13 mouse cellular contexts compared by ENCODE assay signal in the genomic region with DNA sequence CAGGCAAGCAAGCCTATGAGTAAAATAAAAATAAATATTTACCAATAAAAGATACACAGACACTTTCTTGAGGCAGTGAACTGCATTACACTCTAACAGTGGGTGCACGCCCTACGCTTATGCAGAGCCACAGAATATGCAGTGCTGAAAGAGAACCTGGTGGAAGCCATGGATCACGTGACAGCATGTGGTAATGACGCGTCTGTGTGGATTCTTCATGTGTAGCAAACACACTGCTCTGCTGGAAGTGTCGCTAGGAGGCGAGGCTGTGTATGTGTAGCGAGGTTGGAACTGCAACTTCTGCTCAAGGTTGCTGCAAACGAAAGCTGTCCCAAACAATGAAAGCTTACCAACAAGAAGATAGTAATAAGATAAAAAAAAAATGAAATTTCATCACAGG.
DNase-seq lines count a peak whose midpoint lies in the region; ATAC-seq and TF ChIP-seq lines count a peak whose summit lies in the region.
"Had no signal": no experiment of that assay in that cellular context is flagged by ENCODE, and none has a peak within 500 bp of the region (broad histone marks: within the 10 kb centered on the region; RNA-seq: fewer than 3 reads in every experiment).

No protein-coding gene starts in this region.

- H3K27ac ChIP-seq in cerebellum, adult 2 months (ENCODE audit: insufficient read depth, low read length), result no peak overlapping the region
- H3K27ac ChIP-seq in intestine, postnatal 0 days (ENCODE audit: low read depth, low read length), result no peak overlapping the region
- H3K27ac ChIP-seq: embryonic facial prominence, embryonic 15.5 days had no signal

- H3K4me2 ChIP-seq in intestine, postnatal 0 days (replicated peaks; ENCODE audit: low read depth), result no peak overlapping the region
- H3K4me2 ChIP-seq: embryonic facial prominence, embryonic 15.5 days had no signal

- ATAC-seq in megakaryocyte progenitor cell, adult 5-6 weeks (replicated peaks; ENCODE audit: poor library complexity), result peak; percentile 61
- ATAC-seq in intestine, postnatal 0 days, result no peak

- no peaks in the 10 kb centered on the region for H3K9me3 ChIP-seq in intestine, postnatal 0 days (ENCODE audit: control insufficient read depth)
- H3K9me3 ChIP-seq: embryonic facial prominence, embryonic 15.5 days; megakaryocyte, embryonic 14.5 days had no signal

- H3K9ac ChIP-seq in intestine, postnatal 0 days (ENCODE audit: low read depth, low read length), result no peak overlapping the region
- H3K9ac ChIP-seq: embryonic facial prominence, embryonic 15.5 days had no signal

- 90% methylated on average over 9 of the region's 9 CpGs for WGBS in cerebellum, adult 2 months
- 82% methylated on average over 9 of the region's 9 CpGs for WGBS in intestine, postnatal 0 days

- no peaks in the 10 kb centered on the region for H3K27me3 ChIP-seq in cerebellum, adult 2 months (ENCODE audit: control insufficient read depth, insufficient read depth, low read length)
- H3K27me3 ChIP-seq in intestine, postnatal 0 days (replicated peaks; ENCODE audit: control insufficient read depth, insufficient read depth, low read length), result no peaks in the 10 kb centered on the region
- H3K27me3 ChIP-seq: embryonic facial prominence, embryonic 15.5 days; megakaryocyte, embryonic 14.5 days had no signal

- TF ChIP-seq POLR2A in cerebellum, adult 2 months (IDR thresholded peaks at IDR 0.05; ENCODE audit: borderline replicate concordance, insufficient read depth, low read length), result no peak

- H3K36me3 ChIP-seq in intestine, postnatal 0 days (ENCODE audit: control insufficient read depth, insufficient read depth), result no peaks in the 10 kb centered on the region
- H3K36me3 ChIP-seq: embryonic facial prominence, embryonic 15.5 days; G1E had no signal

- H3K4me3 ChIP-seq in cerebellum, adult 2 months (replicated peaks; ENCODE audit: insufficient read depth, low read depth, low read length), result no peak overlapping the region
- H3K4me3 ChIP-seq in intestine, postnatal 0 days (ENCODE audit: low read depth, low read length), result no peak overlapping the region
- H3K4me3 ChIP-seq: embryonic facial prominence, embryonic 15.5 days; megakaryocyte, embryonic 14.5 days had no signal

- H3K4me1 ChIP-seq in cerebellum, adult 2 months (ENCODE audit: control insufficient read depth, insufficient read depth, low read length), result 0 out of 2 replicates have a peak, but pooled peaks cover under 1% of the 10 kb centered on the region
- H3K4me1 ChIP-seq in intestine, postnatal 0 days (replicated peaks; ENCODE audit: control insufficient read depth, insufficient read depth, low read length), result no peaks in the 10 kb centered on the region
- H3K4me1 ChIP-seq: megakaryocyte, embryonic 14.5 days had no signal

- peak; percentile 82 for DNase-seq in heart, adult 11 months
- DNase-seq in heart, postnatal 4 days, result no peak
- DNase-seq in right cerebral cortex, postnatal 10 days (ENCODE audit: low spot score in 2 of 2), result peak; percentile 50 to 72
- no peak for DNase-seq in right cerebral cortex, postnatal 14 days
- no peak for DNase-seq in cerebellum, adult 2 months
- no peak for DNase-seq in right cerebral cortex, postnatal 25 days
- DNase-seq: lung, adult 18-20 months; thymus, adult 18-20 months had no signal

- no peak for TF ChIP-seq CTCF in cerebellum, adult 2 months (IDR thresholded peaks at IDR 0.05; ENCODE audit: borderline replicate concordance, insufficient read depth, low read depth, low read length)
- no peak for TF ChIP-seq CTCF in intestine, postnatal 0 days (IDR thresholded peaks at IDR 0.05; ENCODE audit: low read depth)

Comparison
In these comparisons a context has a peak if more than half of its experiments do, and no peak if none do; other contexts are left out.
1. DNase-seq: peak in heart, adult 11 months (single experiment) and right cerebral cortex, postnatal 10 days (2 of 2); none in heart, postnatal 4 days (single experiment), right cerebral cortex, postnatal 14 days (single experiment), cerebellum, adult 2 months (0 of 2) and right cerebral cortex, postnatal 25 days (single experiment).